Mouse (Mus musculus): ENCODE measurements at regions not wholly inside any gene's neighbourhood (a gene's known extent, or its start where the extent isn't known, plus 50 kb on each side); places are given as distances from the start of the nearest gene placed in this dataset.

DNA sequence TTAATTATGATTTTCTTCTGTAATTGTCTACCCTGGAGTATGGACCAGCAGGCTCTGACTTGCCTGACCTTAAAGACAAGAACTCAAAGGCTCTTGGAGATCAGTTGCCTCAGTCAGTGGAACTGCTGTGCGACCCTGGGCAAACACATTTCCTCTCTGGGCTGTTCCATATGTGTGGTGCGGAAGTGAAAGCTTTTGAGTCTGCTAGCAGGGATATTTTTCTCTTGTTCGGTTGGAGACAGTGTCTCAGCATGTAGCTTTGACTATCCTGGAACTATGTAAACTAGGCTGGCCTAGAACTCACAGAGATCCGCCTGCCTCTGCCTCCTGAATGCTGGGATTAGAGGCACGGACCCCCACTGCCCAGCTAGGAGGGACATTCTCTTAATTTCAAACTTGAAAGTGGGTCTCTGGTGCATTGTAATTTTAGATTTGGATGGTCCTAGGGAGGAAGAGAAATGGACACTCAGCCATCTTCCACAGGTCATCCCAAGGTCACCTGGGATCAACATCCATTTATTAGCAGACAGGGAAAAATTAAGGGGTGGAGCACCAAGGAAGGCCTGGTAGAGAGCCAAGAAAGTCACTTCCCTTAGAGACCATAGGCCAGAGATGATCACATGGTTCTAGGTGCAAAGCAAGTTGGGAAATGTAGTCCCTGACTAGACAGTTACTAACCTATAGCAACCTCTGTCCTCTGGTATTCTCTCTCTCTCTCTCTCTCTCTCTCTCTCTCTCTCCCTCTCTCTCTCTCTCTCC, 110.2 kb upstream of the Tmem189 start:
- ATAC-seq (ENCODE audit: low FRiP score, low TSS enrichment), result peak; percentile 68
- 91% methylated on average over 5 of the region's 5 CpGs for WGBS
- no peak overlapping the region for H3K9ac ChIP-seq (ENCODE audit: low read depth, low read length)
- H3K4me2 ChIP-seq (replicated peaks; ENCODE audit: low read depth, low read length), result no peak overlapping the region
- H3K27ac ChIP-seq (ENCODE audit: low read depth, low read length), result no peak overlapping the region
- no peaks in the 10 kb centered on the region for H3K27me3 ChIP-seq (ENCODE audit: control insufficient read depth, insufficient read depth, low read length)
- H3K9me3 ChIP-seq (ENCODE audit: control insufficient read depth, low read length), result no peaks in the 10 kb centered on the region
- no peak overlapping the region for H3K4me3 ChIP-seq (ENCODE audit: low read length)
- peaks cover 6% of the 10 kb centered on the region for H3K4me1 ChIP-seq (ENCODE audit: control insufficient read depth, insufficient read depth, low read length)
- H3K36me3 ChIP-seq (ENCODE audit: control insufficient read depth, insufficient read depth, low read length), result no peaks in the 10 kb centered on the region

DNA sequence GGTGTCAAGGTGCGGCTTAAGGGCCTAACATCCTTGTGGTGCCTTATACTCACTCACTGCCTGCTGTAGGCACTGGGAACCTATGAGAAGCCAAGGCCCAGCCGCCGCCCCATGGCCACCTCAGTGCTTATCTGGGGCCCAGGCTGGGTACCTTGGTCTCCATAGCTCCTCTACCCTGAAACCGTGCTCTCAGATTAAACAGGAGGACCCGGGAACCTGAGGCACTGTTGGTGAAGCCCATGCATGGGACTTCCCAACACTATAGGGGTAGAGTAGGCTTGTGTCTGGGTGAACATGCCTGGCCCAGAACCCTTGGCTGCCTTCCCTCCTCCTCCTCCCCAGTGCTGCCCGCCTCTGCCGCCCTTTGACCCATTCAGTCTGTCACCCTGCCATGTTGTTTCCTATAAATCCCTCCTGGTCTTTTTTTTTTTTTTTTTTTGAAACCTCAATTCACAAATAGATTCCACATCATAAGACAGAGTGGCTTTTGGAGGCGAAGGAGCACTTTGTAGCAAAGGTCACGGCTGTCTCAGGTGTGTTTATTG, 109.4 kb upstream of the Tmem189 start:
- Histone ChIP-seq H3K4me2 (replicated peaks; ENCODE audit: low read depth, low read length) (no peak overlapping the region), H3K9me3 (ENCODE audit: control insufficient read depth, low read length) (no peaks in the 10 kb centered on the region), H3K4me1 (ENCODE audit: control insufficient read depth, insufficient read depth, low read length) (peaks cover 5% of the 10 kb centered on the region), H3K27me3 (ENCODE audit: control insufficient read depth, insufficient read depth, low read length) (no peaks in the 10 kb centered on the region), H3K27ac (ENCODE audit: low read depth, low read length) (no peak overlapping the region), H3K9ac (ENCODE audit: low read depth, low read length) (no peak overlapping the region), H3K4me3 (ENCODE audit: low read length) (no peak overlapping the region), H3K36me3 (ENCODE audit: control insufficient read depth, insufficient read depth, low read length) (no peaks in the 10 kb centered on the region)
- 89% methylated on average over 9 of the region's 9 CpGs for WGBS
- ATAC-seq (ENCODE audit: low FRiP score, low TSS enrichment), result 0 out of 2 replicates have a peak, but pooled peaks have one; percentile 22

DNA sequence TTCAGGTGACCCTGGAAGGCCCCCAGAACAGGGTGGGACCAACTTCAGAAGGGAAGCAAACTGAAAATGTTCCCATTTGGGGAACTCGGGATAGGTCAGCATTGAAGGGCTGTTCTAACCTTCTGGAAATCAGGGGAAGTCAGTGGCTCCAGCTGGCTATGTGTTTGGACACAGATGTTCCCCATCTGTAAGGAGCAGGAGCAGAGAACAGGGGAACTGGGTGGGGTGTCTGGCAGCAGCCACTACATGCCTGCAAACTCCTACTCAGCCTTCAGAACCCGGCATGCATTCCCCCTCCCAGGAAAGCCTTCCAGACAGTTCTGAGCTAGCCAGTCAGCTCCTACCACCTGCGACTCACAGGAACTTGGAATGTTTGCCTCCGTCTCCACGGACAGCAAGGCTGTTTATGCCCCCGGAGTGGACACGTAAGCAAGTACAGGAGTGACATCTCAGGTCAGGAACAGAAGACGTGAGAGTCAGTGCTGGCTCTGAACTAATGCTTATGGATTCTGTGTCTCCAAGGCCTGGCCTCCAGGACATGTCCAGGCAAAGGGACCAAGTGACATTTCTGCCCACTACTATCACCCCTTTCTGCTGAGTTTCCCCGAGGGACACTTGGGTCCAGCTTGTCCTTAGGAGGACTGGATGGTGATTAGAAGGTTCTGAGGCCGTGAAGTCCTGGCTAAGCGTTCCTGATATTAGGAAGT, 108.6 kb upstream of the Tmem189 start:
- H3K27me3 ChIP-seq (ENCODE audit: control insufficient read depth, insufficient read depth, low read length), result no peaks in the 10 kb centered on the region
- H3K4me2 ChIP-seq (replicated peaks; ENCODE audit: low read depth, low read length), result no peak overlapping the region
- H3K9ac ChIP-seq (ENCODE audit: low read depth, low read length), result no peak overlapping the region
- no peak overlapping the region for H3K4me3 ChIP-seq (ENCODE audit: low read length)
- H3K4me1 ChIP-seq (ENCODE audit: control insufficient read depth, insufficient read depth, low read length), result peaks cover 5% of the 10 kb centered on the region
- 81% methylated on average over 11 of the region's 11 CpGs for WGBS
- no peaks in the 10 kb centered on the region for H3K36me3 ChIP-seq (ENCODE audit: control insufficient read depth, insufficient read depth, low read length)
- no peaks in the 10 kb centered on the region for H3K9me3 ChIP-seq (ENCODE audit: control insufficient read depth, low read length)
- H3K27ac ChIP-seq (ENCODE audit: low read depth, low read length), result no peak overlapping the region
- ATAC-seq (ENCODE audit: low FRiP score, low TSS enrichment), result no peak

DNA sequence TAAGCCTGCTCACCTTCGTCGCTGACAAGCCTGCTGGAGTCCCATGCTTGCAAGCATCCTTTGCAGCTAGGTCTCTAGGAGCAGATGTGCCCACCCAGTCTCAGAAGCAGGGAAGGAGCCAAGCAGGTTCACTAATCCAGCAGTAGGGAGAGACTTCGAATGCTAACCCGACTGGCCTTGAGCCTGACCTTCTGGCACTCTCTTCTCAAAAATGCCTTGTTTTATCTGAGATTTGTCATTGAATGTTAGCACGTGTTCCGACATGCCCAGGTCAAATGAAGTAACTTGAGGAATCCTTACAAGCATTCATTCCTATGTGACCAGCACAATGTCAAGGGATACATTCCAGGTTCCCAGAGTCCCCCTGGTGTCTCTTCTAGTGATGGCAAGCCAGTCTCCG, 105.9 kb upstream of the Tmem189 start:
- no peak for ATAC-seq (ENCODE audit: low FRiP score, low TSS enrichment)
- H3K36me3 ChIP-seq (ENCODE audit: control insufficient read depth, insufficient read depth, low read length), result no peaks in the 10 kb centered on the region
- H3K4me3 ChIP-seq (ENCODE audit: low read length), result no peak overlapping the region
- no peaks in the 10 kb centered on the region for H3K27me3 ChIP-seq (ENCODE audit: control insufficient read depth, insufficient read depth, low read length)
- H3K9ac ChIP-seq (ENCODE audit: low read depth, low read length), result no peak overlapping the region
- peaks cover 6% of the 10 kb centered on the region for H3K4me1 ChIP-seq (ENCODE audit: control insufficient read depth, insufficient read depth, low read length)
- no peak overlapping the region for H3K27ac ChIP-seq (ENCODE audit: low read depth, low read length)
- H3K9me3 ChIP-seq (ENCODE audit: control insufficient read depth, low read length), result no peaks in the 10 kb centered on the region
- WGBS, result 85% methylated on average over 7 of the region's 7 CpGs
- H3K4me2 ChIP-seq (replicated peaks; ENCODE audit: low read depth, low read length), result no peak overlapping the region

DNA sequence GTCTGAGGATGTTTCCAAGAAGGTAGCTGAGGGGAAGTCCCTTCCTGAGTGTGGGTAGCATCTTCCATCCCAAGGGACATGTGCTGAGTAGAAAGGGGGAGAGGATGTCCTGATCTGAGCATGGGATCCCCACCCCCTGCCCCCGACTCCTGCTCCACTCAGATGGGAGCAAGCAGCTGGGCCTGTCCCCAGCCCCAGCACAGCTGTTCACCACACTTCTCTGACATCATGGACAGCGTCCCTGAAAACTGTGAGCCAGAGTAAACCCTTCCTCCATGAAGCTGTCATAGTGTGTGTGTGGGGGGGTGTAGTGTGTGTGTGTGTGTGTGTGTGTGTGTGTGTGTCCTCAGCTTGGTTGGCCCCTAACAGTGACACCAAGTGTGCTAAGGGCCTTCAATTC, 104.3 kb upstream of the Tmem189 start:
- Histone ChIP-seq H3K4me3 (ENCODE audit: low read length) (no peak overlapping the region), H3K4me2 (replicated peaks; ENCODE audit: low read depth, low read length) (no peak overlapping the region), H3K36me3 (ENCODE audit: control insufficient read depth, insufficient read depth, low read length) (no peaks in the 10 kb centered on the region), H3K9me3 (ENCODE audit: control insufficient read depth, low read length) (no peaks in the 10 kb centered on the region), H3K27ac (ENCODE audit: low read depth, low read length) (no peak overlapping the region), H3K9ac (ENCODE audit: low read depth, low read length) (no peak overlapping the region), H3K4me1 (ENCODE audit: control insufficient read depth, insufficient read depth, low read length) (peaks cover 5% of the 10 kb centered on the region; the same call in 1 of the 2 replicates), H3K27me3 (ENCODE audit: control insufficient read depth, insufficient read depth, low read length) (no peaks in the 10 kb centered on the region)
- WGBS, result 83% methylated on average over 2 of the region's 2 CpGs
- ATAC-seq (ENCODE audit: low FRiP score, low TSS enrichment), result no peak

DNA sequence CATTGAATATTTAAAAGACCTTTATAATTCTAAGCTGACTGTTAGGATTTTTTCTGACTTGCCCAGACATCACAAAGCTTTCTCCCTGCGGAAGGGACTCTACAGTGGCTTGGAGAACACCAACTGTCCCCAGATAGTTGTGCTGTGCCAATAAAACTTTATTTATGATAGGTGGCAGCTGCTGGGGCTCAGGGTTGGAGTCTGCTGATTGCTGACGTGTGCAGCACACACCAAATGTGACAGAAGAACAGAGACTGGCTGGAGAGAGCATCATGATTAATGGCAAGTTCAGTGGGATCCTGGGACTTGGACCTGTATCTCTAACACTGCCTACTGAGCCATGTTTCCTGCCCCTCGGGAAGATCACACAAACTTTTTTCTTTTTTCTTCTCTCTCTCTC, 103.1 kb upstream of the Tmem189 start:
- H3K27me3 ChIP-seq (ENCODE audit: control insufficient read depth, insufficient read depth, low read length), result no peaks in the 10 kb centered on the region
- H3K27ac ChIP-seq (ENCODE audit: low read depth, low read length), result no peak overlapping the region; the same call in 1 of the 2 replicates
- peaks cover 9% of the 10 kb centered on the region; the same call in 1 of the 2 replicates for H3K4me1 ChIP-seq (ENCODE audit: control insufficient read depth, insufficient read depth, low read length)
- ATAC-seq (ENCODE audit: low FRiP score, low TSS enrichment), result peak; percentile 51; the same call in 1 of the 2 replicates
- H3K36me3 ChIP-seq (ENCODE audit: control insufficient read depth, insufficient read depth, low read length), result no peaks in the 10 kb centered on the region
- no peak overlapping the region for H3K9ac ChIP-seq (ENCODE audit: low read depth, low read length)
- H3K4me2 ChIP-seq (replicated peaks; ENCODE audit: low read depth, low read length), result no peak overlapping the region
- 7% methylated on average over 3 of the region's 3 CpGs for WGBS
- no peaks in the 10 kb centered on the region for H3K9me3 ChIP-seq (ENCODE audit: control insufficient read depth, low read length)
- H3K4me3 ChIP-seq (ENCODE audit: low read length), result no peak overlapping the region

DNA sequence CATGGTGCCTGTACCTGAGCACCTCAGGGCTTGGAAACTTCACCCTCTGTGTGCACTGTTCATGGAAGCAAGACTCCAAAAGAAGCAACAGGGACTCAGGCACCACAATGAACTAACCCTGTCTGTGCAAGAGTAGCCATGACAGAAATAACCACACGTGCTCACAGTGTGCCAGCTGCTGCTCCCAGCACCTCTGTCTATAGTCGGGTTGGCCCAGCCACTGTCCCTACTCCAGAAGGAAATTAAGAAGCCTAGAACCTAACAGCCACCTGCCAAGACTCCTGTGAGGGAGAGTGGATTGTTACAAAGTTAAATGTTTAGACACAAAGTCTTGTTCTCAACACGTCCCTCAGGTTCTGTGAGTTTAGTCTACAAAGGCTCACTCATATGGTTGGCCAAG, 102.7 kb upstream of the Tmem189 start:
- Histone ChIP-seq H3K4me3 (ENCODE audit: low read length) (no peak overlapping the region), H3K27ac (ENCODE audit: low read depth, low read length) (no peak overlapping the region; the same call in 1 of the 2 replicates), H3K9me3 (ENCODE audit: control insufficient read depth, low read length) (no peaks in the 10 kb centered on the region), H3K9ac (ENCODE audit: low read depth, low read length) (no peak overlapping the region), H3K4me1 (ENCODE audit: control insufficient read depth, insufficient read depth, low read length) (peaks cover 10% of the 10 kb centered on the region; the same call in 1 of the 2 replicates), H3K27me3 (ENCODE audit: control insufficient read depth, insufficient read depth, low read length) (no peaks in the 10 kb centered on the region), H3K36me3 (ENCODE audit: control insufficient read depth, insufficient read depth, low read length) (no peaks in the 10 kb centered on the region), H3K4me2 (replicated peaks; ENCODE audit: low read depth, low read length) (no peak overlapping the region)
- WGBS, result 35% methylated on average over 3 of the region's 3 CpGs
- no peak for ATAC-seq (ENCODE audit: low FRiP score, low TSS enrichment)

DNA sequence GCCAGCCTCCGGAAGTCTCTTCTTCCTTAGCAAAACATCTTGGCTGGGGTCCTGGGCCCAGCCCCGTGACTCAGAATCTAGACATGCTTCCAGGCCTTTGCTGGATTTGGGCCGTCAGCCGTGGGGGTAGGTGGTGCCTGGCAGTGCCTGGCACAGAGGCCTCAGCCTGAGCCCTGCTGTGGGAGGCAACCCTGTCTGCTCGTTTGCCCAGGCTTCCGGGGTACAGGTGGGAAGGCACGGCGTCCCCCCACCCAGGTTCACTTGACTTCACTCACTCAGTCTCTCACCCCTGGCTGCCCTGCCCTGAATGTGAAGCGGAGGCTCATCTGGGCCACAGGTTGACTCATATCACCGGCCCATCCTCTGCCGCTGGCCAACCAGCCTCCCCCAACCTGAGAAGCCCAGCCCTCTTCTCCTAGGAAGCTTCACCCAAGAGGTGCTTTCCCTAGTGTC, 99.9 kb upstream of the Tmem189 start:
- no peak for ATAC-seq (ENCODE audit: low FRiP score, low TSS enrichment)
- H3K4me3 ChIP-seq (ENCODE audit: low read length), result no peak overlapping the region
- 78% methylated on average over 11 of the region's 11 CpGs for WGBS
- H3K9me3 ChIP-seq (ENCODE audit: control insufficient read depth, low read length), result no peaks in the 10 kb centered on the region
- peaks cover 10% of the 10 kb centered on the region; the same call in 1 of the 2 replicates for H3K4me1 ChIP-seq (ENCODE audit: control insufficient read depth, insufficient read depth, low read length)
- no peaks in the 10 kb centered on the region for H3K36me3 ChIP-seq (ENCODE audit: control insufficient read depth, insufficient read depth, low read length)
- no peak overlapping the region for H3K27ac ChIP-seq (ENCODE audit: low read depth, low read length)
- no peaks in the 10 kb centered on the region for H3K27me3 ChIP-seq (ENCODE audit: control insufficient read depth, insufficient read depth, low read length)
- H3K9ac ChIP-seq (ENCODE audit: low read depth, low read length), result no peak overlapping the region
- H3K4me2 ChIP-seq (replicated peaks; ENCODE audit: low read depth, low read length), result no peak overlapping the region

DNA sequence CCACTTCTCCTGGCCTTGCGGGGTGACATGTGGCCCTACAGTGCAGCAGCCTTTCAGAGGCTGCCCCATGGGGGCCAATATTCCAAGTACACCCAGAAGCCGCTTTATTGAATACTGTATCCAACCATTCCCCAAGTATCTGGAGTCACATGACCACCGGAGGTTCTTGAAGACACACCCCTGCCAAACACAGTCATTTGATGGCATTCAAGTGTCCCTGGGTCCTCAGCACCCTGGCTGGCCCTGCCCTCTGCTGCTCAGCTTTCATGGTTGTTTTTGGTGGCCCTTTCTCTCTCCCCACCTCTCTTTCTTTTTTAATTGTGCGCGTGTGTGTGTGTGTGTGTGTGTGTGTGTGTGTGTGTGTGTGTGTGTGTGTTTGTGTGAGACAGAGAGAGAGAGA, 97.3 kb upstream of the Tmem189 start:
- Histone ChIP-seq H3K27ac (ENCODE audit: low read depth, low read length) (no peak overlapping the region), H3K4me1 (ENCODE audit: control insufficient read depth, insufficient read depth, low read length) (peaks cover 11% of the 10 kb centered on the region), H3K4me3 (ENCODE audit: low read length) (no peak overlapping the region), H3K27me3 (ENCODE audit: control insufficient read depth, insufficient read depth, low read length) (no peaks in the 10 kb centered on the region), H3K4me2 (replicated peaks; ENCODE audit: low read depth, low read length) (no peak overlapping the region), H3K36me3 (ENCODE audit: control insufficient read depth, insufficient read depth, low read length) (no peaks in the 10 kb centered on the region), H3K9ac (ENCODE audit: low read depth, low read length) (no peak overlapping the region), H3K9me3 (ENCODE audit: control insufficient read depth, low read length) (no peaks in the 10 kb centered on the region)
- no peak for ATAC-seq (ENCODE audit: low FRiP score, low TSS enrichment)
- WGBS, result 93% methylated on average over 3 of the region's 5 CpGs
